Mouse (Mus musculus): ENCODE data around the gene 3110082J24Rik. TPM values are rescaled to one million over a fixed set of nuclear protein-coding genes. Genes with fewer than 3 reads are reported as not detected.

Gene 3110082J24Rik
- polyA plus RNA-seq, 1 experiment from 2014 or later = 0.62 TPM

- 63% methylated on average over 6 of the region's 6 CpGs for WGBS
- Histone ChIP-seq H3K36me3 (replicated peaks; ENCODE audit: control insufficient read depth, insufficient read depth, low read depth, low read length) (no peaks in the 10 kb centered on the region), H3K4me2 (ENCODE audit: low read depth, low read length) (no peak overlapping the region), H3K4me3 (ENCODE audit: low read depth, low read length) (no peak overlapping the region), H3K27ac (replicated peaks; ENCODE audit: low read depth, low read length) (no peak overlapping the region), H3K9me3 (replicated peaks; ENCODE audit: control insufficient read depth, low read length) (no peaks in the 10 kb centered on the region), H3K4me1 (ENCODE audit: control insufficient read depth, insufficient read depth, low read length) (peaks cover 30% of the 10 kb centered on the region), H3K27me3 (ENCODE audit: control insufficient read depth, insufficient read depth, low read length) (peaks cover 40% of the 10 kb centered on the region), H3K9ac (replicated peaks; ENCODE audit: low read length) (no peak overlapping the region)
- ATAC-seq (replicated peaks; ENCODE audit: insufficient number of reproducible peaks, low FRiP score, low TSS enrichment, low read depth) (no peak), DNase-seq (ENCODE audit: low spot score) (no peak)
Observed at GRCm38 (mm10) chr5:30108233-30108632, 2.3 kb upstream of the 3110082J24Rik start.

GRCm38 (mm10) chr5:30107611-30108041 is 1.7 kb upstream of the 3110082J24Rik start:
- 6% methylated on average over 5 of the region's 5 CpGs for WGBS
- H3K4me1 ChIP-seq (ENCODE audit: control insufficient read depth, insufficient read depth, low read length) = peaks cover 30% of the 10 kb centered on the region
- peaks cover 39% of the 10 kb centered on the region for H3K27me3 ChIP-seq (ENCODE audit: control insufficient read depth, insufficient read depth, low read length)
- no peak overlapping the region for H3K27ac ChIP-seq (replicated peaks; ENCODE audit: low read depth, low read length)
- no peaks in the 10 kb centered on the region for H3K36me3 ChIP-seq (replicated peaks; ENCODE audit: control insufficient read depth, insufficient read depth, low read depth, low read length)
- no peak overlapping the region for H3K4me2 ChIP-seq (ENCODE audit: low read depth, low read length)
- H3K9ac ChIP-seq (replicated peaks; ENCODE audit: low read length) = peak overlapping the region; percentile 6; the same call in 1 of the 2 replicates
- no peak overlapping the region for H3K4me3 ChIP-seq (ENCODE audit: low read depth, low read length)
- no peak for ATAC-seq (replicated peaks; ENCODE audit: insufficient number of reproducible peaks, low FRiP score, low TSS enrichment, low read depth)
- no peaks in the 10 kb centered on the region for H3K9me3 ChIP-seq (replicated peaks; ENCODE audit: control insufficient read depth, low read length)
- DNase-seq (ENCODE audit: low spot score) = no peak

GRCm38 (mm10) chr5:30107186-30107585 is 1.3 kb upstream of the 3110082J24Rik start:
- H3K36me3 ChIP-seq (replicated peaks; ENCODE audit: control insufficient read depth, insufficient read depth, low read depth, low read length) = no peaks in the 10 kb centered on the region
- 4% methylated on average over 7 of the region's 7 CpGs for WGBS
- H3K4me1 ChIP-seq (ENCODE audit: control insufficient read depth, insufficient read depth, low read length) = peaks cover 30% of the 10 kb centered on the region
- ATAC-seq (replicated peaks; ENCODE audit: insufficient number of reproducible peaks, low FRiP score, low TSS enrichment, low read depth) (0 out of 2 replicates have a peak, but pooled peaks have one; percentile 26), DNase-seq (ENCODE audit: low spot score) (peak; percentile 54)
- no peak overlapping the region for H3K27ac ChIP-seq (replicated peaks; ENCODE audit: low read depth, low read length)
- H3K9ac ChIP-seq (replicated peaks; ENCODE audit: low read length) = peak overlapping the region; percentile 6; the same call in 1 of the 2 replicates
- H3K9me3 ChIP-seq (replicated peaks; ENCODE audit: control insufficient read depth, low read length) = no peaks in the 10 kb centered on the region
- H3K4me3 ChIP-seq (ENCODE audit: low read depth, low read length) = no peak overlapping the region
- no peak overlapping the region for H3K4me2 ChIP-seq (ENCODE audit: low read depth, low read length)
- H3K27me3 ChIP-seq (ENCODE audit: control insufficient read depth, insufficient read depth, low read length) = peaks cover 35% of the 10 kb centered on the region

- DNase-seq (ENCODE audit: low spot score) = no peak
- H3K36me3 ChIP-seq (replicated peaks; ENCODE audit: control insufficient read depth, insufficient read depth, low read depth, low read length) = no peaks in the 10 kb centered on the region
- no peak overlapping the region for H3K4me3 ChIP-seq (ENCODE audit: low read depth, low read length)
- H3K27me3 ChIP-seq (ENCODE audit: control insufficient read depth, insufficient read depth, low read length) = peaks cover 34% of the 10 kb centered on the region
- no peaks in the 10 kb centered on the region for H3K9me3 ChIP-seq (replicated peaks; ENCODE audit: control insufficient read depth, low read length)
- H3K9ac ChIP-seq (replicated peaks; ENCODE audit: low read length) = no peak overlapping the region
- no peak overlapping the region for H3K27ac ChIP-seq (replicated peaks; ENCODE audit: low read depth, low read length)
- no peak for ATAC-seq (replicated peaks; ENCODE audit: insufficient number of reproducible peaks, low FRiP score, low TSS enrichment, low read depth)
- H3K4me1 ChIP-seq (ENCODE audit: control insufficient read depth, insufficient read depth, low read length) = peaks cover 30% of the 10 kb centered on the region
- 14% methylated on average over 2 of the region's 2 CpGs for whole genome bisulfite sequencing
- H3K4me2 ChIP-seq (ENCODE audit: low read depth, low read length) = no peak overlapping the region
Observed at GRCm38 (mm10) chr5:30106756-30107155, 870 bp upstream of the 3110082J24Rik start.

DNA sequence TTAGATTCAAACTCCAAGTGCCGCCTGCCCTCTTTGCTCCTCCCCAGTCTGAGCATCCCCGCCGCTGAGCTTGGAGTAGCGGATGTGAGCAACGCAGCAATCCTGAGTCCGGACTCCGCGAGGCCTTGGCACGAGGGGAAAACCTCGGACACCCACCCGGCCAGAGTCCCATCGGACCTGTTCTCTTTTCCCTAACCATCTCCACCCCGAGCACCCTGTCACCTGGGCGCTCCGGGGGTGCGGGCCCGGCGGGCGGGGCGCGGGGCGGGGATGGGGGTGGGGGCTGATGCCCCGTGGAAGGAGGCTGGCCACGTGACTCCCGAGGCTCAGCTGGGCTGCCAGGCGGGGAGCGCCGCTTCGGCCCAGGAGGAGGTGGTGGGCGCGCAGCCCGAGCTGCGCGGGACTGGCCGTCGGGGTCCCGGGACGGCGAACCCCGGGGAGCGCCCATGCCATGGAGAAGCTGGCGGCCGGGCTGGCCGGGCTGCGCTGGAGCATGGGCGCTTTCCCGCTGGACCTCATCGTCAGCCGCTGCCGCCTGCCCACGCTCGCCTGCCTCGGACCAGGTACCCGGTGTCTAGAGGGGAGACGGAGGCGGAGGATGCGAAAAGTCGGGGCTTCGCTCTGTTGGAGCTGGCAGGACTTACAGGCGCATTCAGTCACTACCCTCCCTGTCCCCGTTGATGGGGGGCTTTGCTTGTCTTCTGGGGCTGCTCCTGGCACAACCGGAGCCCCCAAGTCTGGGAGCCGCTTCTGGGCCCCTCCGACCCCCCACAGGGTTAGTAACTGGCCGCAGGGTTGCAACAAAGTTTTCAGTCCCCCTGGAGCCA is 832 bp downstream of the 3110082J24Rik start, which contains the start of gene Garem2:
Garem2 (plus strand) TSS at position 321 of the 827 bp plus-strand sequence.
- Histone ChIP-seq H3K27ac (replicated peaks; ENCODE audit: low read depth, low read length) (no peak within 1 kb of the TSS), H3K4me3 (ENCODE audit: low read depth, low read length) (peak within 1 kb of the TSS; percentile 50), H3K9me3 (replicated peaks; ENCODE audit: control insufficient read depth, low read length) (no peaks in the 10 kb centered on the region), H3K9ac (replicated peaks; ENCODE audit: low read length) (peak within 1 kb of the TSS; percentile 48), H3K36me3 (replicated peaks; ENCODE audit: control insufficient read depth, insufficient read depth, low read depth, low read length) (no peaks in the 10 kb centered on the region), H3K4me1 (ENCODE audit: control insufficient read depth, insufficient read depth, low read length) (peaks cover 18% of the 10 kb centered on the region), H3K27me3 (ENCODE audit: control insufficient read depth, insufficient read depth, low read length) (peaks cover 34% of the 10 kb centered on the region), H3K4me2 (ENCODE audit: low read depth, low read length) (peak within 1 kb of the TSS; percentile 98)
- DNase-seq (ENCODE audit: low spot score) (peak; percentile 63), ATAC-seq (replicated peaks; ENCODE audit: insufficient number of reproducible peaks, low FRiP score, low TSS enrichment, low read depth) (peak; percentile 35)
- WGBS = under 1% methylated on average over 54 of the region's 65 CpGs

DNA sequence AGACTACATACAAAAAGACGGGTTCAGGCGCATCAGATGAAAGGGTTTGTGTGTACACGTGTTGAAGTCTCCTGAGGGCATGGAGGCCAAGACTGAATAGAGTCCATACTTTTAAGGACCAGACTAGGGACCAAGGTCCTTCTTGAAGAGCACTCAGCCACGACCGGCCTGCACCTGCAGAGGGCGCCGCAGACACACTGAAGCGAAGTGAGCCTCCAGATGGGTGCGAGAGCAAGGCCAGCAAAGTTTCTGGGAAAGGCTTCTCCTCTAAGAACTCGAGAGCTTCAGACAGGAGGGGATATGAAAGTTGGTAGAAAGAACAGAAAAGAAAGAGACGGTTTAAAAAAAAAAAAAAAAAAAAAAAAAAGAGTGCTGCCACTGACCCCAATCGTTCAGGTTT is 1.5 kb downstream of the 3110082J24Rik start:
- peaks cover 34% of the 10 kb centered on the region for H3K27me3 ChIP-seq (ENCODE audit: control insufficient read depth, insufficient read depth, low read length)
- no peaks in the 10 kb centered on the region for H3K9me3 ChIP-seq (replicated peaks; ENCODE audit: control insufficient read depth, low read length)
- peak; percentile 77 for DNase-seq (ENCODE audit: low spot score)
- no peak for ATAC-seq (replicated peaks; ENCODE audit: insufficient number of reproducible peaks, low FRiP score, low TSS enrichment, low read depth)
- H3K9ac ChIP-seq (replicated peaks; ENCODE audit: low read length) = no peak overlapping the region
- no peaks in the 10 kb centered on the region for H3K36me3 ChIP-seq (replicated peaks; ENCODE audit: control insufficient read depth, insufficient read depth, low read depth, low read length)
- H3K4me2 ChIP-seq (ENCODE audit: low read depth, low read length) = peak overlapping the region; percentile 98
- peaks cover 16% of the 10 kb centered on the region for H3K4me1 ChIP-seq (ENCODE audit: control insufficient read depth, insufficient read depth, low read length)
- H3K4me3 ChIP-seq (ENCODE audit: low read depth, low read length) = peak overlapping the region; percentile 50; the same call in 1 of the 2 replicates
- no peak overlapping the region for H3K27ac ChIP-seq (replicated peaks; ENCODE audit: low read depth, low read length)
- 2% methylated on average over 12 of the region's 12 CpGs for WGBS

- DNase-seq (ENCODE audit: low spot score) (no peak), ATAC-seq (replicated peaks; ENCODE audit: insufficient number of reproducible peaks, low FRiP score, low TSS enrichment, low read depth) (no peak)
- Histone ChIP-seq H3K9ac (replicated peaks; ENCODE audit: low read length) (no peak overlapping the region), H3K4me1 (ENCODE audit: control insufficient read depth, insufficient read depth, low read length) (peaks cover 16% of the 10 kb centered on the region), H3K4me2 (ENCODE audit: low read depth, low read length) (no peak overlapping the region), H3K27me3 (ENCODE audit: control insufficient read depth, insufficient read depth, low read length) (peaks cover 34% of the 10 kb centered on the region), H3K27ac (replicated peaks; ENCODE audit: low read depth, low read length) (no peak overlapping the region), H3K4me3 (ENCODE audit: low read depth, low read length) (no peak overlapping the region), H3K9me3 (replicated peaks; ENCODE audit: control insufficient read depth, low read length) (no peaks in the 10 kb centered on the region), H3K36me3 (replicated peaks; ENCODE audit: control insufficient read depth, insufficient read depth, low read depth, low read length) (no peaks in the 10 kb centered on the region)
- WGBS = 89% methylated on average over 3 of the region's 3 CpGs
Observed at GRCm38 (mm10) chr5:30103340-30103739, 2.5 kb downstream of the 3110082J24Rik start.

DNA sequence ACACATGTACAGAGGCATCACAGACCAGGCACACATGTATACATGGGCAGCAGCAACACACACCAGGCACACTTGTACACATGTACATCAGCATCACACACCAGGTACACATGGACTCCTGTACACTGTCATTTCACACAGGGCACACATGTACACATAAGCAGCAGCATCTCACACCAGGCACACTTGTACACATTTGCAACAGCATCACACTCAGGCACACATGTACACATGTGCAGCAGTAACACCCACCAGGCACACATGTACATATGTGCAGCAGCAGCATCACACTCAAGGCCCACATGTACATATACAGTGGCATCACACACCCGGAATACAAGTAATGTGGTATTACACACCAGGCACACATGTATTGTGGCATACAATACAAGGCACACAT is 7.6 kb downstream of the 3110082J24Rik start:
- no peaks in the 10 kb centered on the region for H3K4me1 ChIP-seq (ENCODE audit: control insufficient read depth, insufficient read depth, low read length)
- WGBS = 83% methylated on average over 1 of the region's 1 CpGs
- 0 out of 2 replicates have a peak, but pooled peaks have one; percentile 23 for ATAC-seq (replicated peaks; ENCODE audit: insufficient number of reproducible peaks, low FRiP score, low TSS enrichment, low read depth)
- H3K4me2 ChIP-seq (ENCODE audit: low read depth, low read length) = no peak overlapping the region
- no peak for DNase-seq (ENCODE audit: low spot score)
- no peak overlapping the region for H3K9ac ChIP-seq (replicated peaks; ENCODE audit: low read length)
- H3K27me3 ChIP-seq (ENCODE audit: control insufficient read depth, insufficient read depth, low read length) = no peaks in the 10 kb centered on the region
- H3K27ac ChIP-seq (replicated peaks; ENCODE audit: low read depth, low read length) = no peak overlapping the region
- H3K36me3 ChIP-seq (replicated peaks; ENCODE audit: control insufficient read depth, insufficient read depth, low read depth, low read length) = no peaks in the 10 kb centered on the region
- no peak overlapping the region for H3K4me3 ChIP-seq (ENCODE audit: low read depth, low read length)
- no peaks in the 10 kb centered on the region for H3K9me3 ChIP-seq (replicated peaks; ENCODE audit: control insufficient read depth, low read length)
